Mouse (Mus musculus): ENCODE results near the gene Gnmt.

Gnmt gene

DNA sequence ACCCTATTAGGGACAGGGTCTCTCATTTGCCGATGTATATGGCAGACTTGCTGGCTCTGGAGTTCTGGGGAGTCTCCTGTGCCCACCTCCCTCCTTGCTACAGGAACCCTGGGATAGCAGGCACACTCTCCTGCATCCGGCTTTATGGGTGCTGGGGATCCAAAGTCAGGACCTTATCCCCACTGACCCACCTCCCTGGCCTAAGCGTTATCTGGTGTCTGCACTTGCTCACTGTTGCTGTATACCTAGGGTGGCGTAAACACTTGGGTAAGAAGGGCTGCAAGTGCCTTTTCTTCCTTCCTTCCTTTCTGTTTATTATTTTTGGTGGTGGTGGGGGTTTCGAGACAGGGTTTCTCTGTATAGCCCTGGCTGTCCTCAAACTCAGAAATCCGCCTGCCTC is 12.3 kb upstream of the Gnmt start:
- no peak for DNase-seq (ENCODE audit: low read depth)

GRCm38 (mm10) chr17:46736160-46736559 is 7.2 kb upstream of the Gnmt start:
- peak; percentile 55 for DNase-seq (ENCODE audit: low read depth)

DNA sequence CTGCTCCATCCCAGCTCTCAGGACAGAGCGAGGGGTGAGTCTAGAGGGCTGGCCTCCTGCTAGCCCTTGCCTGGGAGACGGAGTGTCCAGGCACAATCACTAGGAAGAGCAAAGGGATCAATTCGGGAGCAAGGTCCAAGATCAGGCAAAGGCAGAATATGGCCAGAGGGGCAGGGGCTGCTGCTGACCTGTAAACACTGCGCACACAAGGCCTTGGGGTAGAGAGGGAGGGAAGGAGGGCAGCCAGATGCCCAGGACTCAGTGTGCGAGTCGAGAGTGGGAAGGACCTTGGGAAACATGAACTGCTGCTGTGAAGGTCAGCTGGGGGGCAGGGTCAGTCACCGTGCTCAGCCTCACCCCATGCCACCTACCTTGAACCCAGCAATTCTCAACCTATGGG is 6.3 kb upstream of the Gnmt start:
- no peak for DNase-seq (ENCODE audit: low read depth)

DNA sequence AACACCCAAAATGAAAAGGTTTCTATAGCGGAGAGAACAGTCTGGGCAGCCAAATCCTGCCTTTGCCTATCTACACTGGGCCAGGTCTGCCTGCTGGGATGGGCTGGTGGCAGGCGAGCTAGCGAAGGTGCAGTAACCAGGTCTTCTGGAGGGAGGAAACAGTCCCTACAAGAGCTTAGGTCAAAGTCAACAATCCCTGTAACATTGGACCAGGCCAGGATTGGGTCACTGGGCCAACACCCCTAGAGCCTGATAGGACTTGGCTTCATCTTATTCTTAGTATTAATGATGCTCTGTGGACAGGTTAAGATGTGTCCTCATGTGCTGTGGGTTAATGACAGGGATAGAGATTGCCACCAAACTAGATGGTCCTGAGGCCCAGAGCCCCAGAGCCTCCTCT is 5.1 kb upstream of the Gnmt start:
- no peak for DNase-seq (ENCODE audit: low read depth)

DNA sequence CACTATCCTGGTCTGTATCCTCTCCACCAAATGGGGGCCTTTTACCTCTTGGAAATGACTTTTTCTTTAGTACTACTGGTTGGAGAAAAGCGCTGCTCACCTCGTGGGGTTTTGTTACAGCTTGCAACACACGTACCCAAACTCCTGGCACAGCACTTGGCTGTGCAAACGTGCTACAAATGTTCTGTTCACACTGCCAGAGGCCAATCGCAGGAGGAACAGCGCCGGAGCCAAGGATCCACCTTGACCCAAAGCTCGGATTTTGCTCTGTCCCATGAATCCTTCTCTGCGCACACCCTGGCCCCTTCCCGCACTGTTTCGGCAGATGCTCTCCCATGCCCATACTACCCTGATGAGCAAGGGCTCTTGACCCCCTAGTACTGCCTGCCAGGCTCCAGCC is 472 bp downstream of the Gnmt start:
- DNase-seq (ENCODE audit: low read depth) = no peak

- DNase-seq (ENCODE audit: low read depth) = peak; percentile 56
These were observed 947 bp downstream of the Gnmt start for GRCm38 (mm10) chr17:46728021-46728420.

- no peak for DNase-seq (ENCODE audit: low read depth)
These were observed 1.7 kb downstream of the Gnmt start for GRCm38 (mm10) chr17:46727271-46727670.

DNA sequence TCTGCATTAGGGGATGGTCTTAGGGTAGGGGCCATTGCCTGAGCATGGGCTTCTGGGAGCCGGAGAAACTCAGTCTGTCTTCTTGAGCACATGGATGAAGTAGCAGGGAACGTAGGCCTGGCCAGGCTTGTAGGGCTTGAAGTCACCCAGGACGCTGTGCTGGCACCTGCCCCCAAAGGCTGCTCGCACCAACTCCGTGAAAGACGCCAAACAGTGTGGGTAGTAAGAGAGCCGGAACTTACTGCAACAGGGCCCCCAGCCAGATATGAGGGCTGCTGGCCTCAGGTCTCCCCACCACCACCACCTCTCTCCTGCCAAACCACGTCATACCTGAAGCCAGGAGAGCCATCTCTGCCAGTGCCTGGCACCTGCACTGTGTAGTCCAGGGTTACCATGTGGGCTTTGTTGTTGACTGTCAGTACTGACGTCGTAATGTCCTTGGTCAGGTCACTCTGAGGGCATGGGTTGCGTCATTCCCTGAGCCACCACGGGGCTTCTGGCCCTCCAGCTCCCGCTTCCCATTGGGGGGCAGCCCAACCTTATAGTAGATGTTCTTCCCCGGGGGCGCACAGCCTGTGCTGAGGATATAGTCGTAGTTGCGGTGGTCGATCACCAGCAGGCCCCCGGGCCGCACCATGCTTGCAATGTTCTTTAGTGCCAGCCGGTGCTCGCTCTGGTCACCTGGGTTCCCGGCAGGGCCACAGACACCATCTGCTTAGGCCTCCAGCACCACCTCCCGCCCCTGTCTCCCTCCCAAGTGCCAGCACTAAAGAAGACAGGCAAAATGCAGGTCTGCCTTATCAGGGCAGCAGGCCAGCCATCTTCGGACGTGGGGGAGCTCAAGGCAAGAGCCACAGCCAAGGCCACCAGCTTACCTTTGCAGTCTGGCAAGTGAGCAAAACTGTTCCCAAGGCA is 3.0 kb downstream of the Gnmt start:
- DNase-seq (ENCODE audit: low read depth) = no peak

- DNase-seq (ENCODE audit: low read depth) = peak; percentile 72
These were observed 3.7 kb downstream of the Gnmt start for GRCm38 (mm10) chr17:46725273-46725672.

- no peak for DNase-seq (ENCODE audit: low read depth)
These were observed 4.4 kb downstream of the Gnmt start for GRCm38 (mm10) chr17:46724477-46725084.

GRCm38 (mm10) chr17:46721077-46721476 is 7.9 kb downstream of the Gnmt start:
- no peak for DNase-seq (ENCODE audit: low read depth)

DNA sequence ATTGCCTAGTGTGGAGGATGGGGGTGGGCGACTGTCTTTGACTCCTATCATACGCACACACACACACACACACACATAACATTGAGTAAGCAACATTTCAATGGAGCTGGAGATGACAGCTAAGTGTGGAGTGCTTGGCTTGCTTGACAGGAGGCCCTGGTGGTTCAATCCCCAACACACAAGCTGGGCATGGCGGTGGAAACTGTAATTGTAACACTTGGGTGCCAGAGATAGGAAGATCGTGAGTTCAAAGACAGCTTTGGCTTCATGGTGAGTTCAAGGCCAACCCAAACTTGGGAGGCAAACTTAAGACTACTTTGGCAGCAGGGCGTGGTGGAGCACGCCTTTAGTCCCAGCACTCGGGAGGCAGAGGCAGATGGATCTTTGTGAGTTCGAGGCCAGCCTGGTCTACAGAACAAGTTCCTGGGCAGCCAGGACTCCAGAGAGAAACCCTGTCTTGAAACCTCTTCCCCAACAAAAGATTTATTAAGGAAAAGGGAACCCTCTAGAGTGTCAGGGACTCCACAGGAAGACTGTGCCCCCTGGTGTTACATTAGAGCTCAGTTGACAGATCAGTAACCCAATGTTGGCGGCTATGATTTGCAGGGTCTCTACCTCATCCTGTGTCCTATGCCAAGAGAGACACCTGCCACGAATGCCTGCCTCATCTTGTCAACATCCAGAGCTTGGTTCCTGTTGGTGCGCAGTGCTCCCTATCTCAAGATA is 14.0 kb downstream of the Gnmt start:
- no peak for DNase-seq (ENCODE audit: low read depth)

GRCm38 (mm10) chr17:46713849-46714248 is 15.1 kb downstream of the Gnmt start:
- DNase-seq (ENCODE audit: low read depth) = no peak

- DNase-seq (ENCODE audit: low read depth) = no peak
These were observed 16.5 kb downstream of the Gnmt start for GRCm38 (mm10) chr17:46712442-46712841.

- DNase-seq (ENCODE audit: low read depth) = peak; percentile 76
These were observed 17.2 kb downstream of the Gnmt start for GRCm38 (mm10) chr17:46711612-46712271.

DNA sequence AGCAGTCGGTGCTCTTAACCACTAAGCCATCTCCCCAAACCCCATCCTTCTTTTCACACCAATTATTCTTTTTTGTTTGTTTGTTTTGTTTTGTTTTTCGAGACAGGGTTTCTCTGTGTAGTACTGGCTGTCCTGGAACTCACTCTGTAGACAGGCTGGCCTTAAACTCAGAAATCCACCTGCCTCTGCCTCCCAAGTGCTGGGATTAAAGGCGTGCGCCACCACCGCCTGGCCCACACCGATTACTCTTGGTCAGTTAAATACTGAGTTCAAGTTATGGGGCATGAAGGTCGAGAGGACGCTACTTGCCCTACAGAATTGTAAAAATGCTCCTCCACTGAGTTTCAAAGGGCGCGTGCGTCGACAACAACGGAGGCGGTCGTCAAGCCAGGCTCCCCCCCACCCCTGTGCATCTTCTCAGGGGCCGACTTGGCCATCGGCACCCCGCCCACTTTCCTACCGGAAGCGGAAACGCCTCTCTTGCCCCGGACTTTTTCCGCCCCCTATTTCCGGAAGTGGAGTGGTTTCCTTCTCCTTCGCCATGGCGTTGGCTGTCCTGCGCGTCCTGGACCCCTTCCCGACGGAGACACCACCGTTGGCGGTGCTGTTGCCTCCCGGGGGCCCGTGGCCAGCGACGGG is 17.9 kb downstream of the Gnmt start, which contains the start of gene Pex6:
TSS of gene Pex6 (plus strand) at position 505 of the 639 bp plus-strand sequence.
- peak; percentile 97 for DNase-seq (ENCODE audit: low read depth)

DNA sequence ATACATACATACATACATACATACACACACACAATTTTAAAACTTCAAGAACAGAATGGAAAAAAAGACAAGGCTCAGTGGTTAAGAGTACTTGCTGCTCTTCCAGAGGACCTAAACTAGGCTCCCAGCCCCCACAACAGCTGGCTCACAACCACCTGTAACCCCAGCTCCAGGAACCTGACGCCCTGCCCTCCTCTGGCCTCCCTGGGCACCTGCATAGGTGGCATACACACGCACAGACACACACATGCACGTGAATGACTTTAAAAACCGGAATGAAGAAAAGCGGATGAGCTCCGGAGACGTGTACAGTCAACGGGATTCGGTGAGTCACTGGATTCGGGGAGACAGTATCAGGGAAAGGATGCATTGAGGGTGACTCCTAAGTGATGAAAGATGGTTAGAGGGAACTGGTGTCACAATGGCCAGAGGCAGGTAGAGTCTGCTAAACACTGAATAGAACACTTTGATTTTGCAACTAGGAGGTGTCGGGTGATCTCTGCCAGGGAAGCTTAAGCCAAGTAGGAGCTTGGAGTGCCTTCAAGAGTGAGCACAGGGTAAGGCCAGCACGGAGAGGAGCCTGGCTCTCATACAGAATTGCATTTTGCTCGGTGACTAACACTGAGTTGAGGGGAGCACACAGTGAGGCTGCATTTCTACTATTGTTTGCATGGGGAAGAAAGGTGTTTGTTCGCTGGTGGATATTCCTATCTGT is 22.4 kb downstream of the Gnmt start:
- no peak for DNase-seq (ENCODE audit: low read depth)

DNA sequence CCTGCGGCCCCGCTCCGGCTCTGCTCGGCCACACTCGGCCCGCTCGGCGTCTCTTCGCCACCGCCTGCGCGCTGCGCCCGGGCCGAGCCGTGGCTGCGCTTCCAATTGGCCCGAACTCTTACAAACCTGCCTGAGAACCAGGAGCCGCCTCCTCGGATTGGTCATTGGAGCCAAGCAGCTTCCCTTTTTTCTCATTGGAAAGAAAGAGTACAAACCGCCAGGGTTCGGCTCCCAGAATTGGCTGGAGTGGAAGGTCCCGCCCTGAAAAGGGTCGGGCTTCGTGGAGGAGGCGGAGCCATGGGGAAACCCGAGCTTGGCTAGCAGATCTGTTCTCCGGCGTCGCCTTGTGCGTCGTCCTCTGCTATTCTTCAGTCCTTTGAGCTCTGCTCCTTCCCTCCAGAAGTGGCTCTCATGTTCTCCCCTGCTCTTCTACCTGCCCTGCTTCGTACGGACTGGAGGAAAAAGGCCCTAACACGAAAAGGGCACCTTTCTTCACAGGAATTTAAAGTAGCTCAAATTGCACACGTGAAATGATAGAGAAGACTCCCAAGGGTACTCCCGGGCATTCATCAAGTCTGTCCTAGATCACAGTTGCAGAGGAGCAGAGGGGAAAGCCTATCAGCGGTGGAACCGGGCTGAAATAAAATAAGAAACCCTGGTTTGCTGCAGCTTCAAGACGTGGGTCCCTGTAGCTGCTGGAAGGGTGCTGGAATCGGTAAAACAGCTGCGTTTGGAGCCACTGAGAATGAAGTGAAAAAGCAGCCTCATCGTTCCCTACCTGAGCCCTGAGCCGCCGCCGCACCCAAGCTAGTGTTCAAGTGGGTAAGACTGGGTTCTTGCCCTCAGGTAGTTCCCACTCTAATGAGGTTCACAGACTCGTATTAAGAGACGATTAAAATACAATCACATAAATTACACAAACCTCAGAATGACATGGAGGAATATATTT is 23.8 kb downstream of the Gnmt start, which contains the start of gene Ppp2r5d:
TSS of gene Ppp2r5d (minus strand) at position 225 of the 949 bp plus-strand sequence.
- peak; percentile 98 for DNase-seq (ENCODE audit: low read depth)

- DNase-seq (ENCODE audit: low read depth) = peak; percentile 38
These were observed 24.7 kb downstream of the Gnmt start for GRCm38 (mm10) chr17:46703971-46704886.

Data from NIH3T3 (cell line).